Mouse (Mus musculus): Measurements from ENCODE around the gene Slc25a34.

GRCm38 (mm10) chr4:141635991-141636390 is 12.4 kb upstream of the Slc25a34 start:
- TF ChIP-seq CTCF (IDR thresholded peaks at IDR 0.05; ENCODE audit: low read depth, low read length) (no peak), EP300 (IDR thresholded peaks at IDR 0.05; ENCODE audit: insufficient read depth, low read depth, low read length) (no peak)
